Mouse (Mus musculus): Measurements from ENCODE around the gene Thsd4. TPM values are rescaled to one million over a fixed set of nuclear protein-coding genes. Genes with fewer than 3 reads are reported as not detected.
A peak's percentile ranks its signal among the peaks of the same experiment; 100 is the strongest.

Gene Thsd4
- polyA plus RNA-seq, 1 experiment from 2014 or later: 31.0 TPM

DNA sequence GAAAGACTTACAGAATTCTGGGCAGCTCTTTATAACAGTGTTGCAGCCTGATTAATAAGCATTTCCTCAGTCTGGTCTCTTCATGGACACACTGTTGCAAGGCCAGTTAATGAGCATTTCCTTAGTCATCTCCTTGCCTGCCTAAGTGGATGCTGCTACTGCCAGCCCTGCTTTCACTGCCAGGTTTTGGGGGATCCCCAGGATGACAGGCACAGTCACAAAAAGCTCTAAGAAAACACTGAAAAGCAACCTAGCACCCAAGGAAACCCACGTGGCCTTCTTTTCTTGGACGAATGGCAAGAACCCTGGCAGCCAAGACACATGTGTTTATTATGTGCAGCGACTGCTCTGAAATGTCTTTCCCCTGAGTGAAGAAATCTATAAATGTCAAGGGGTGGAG lies 41.8 kb downstream of the Thsd4 start:
- no peak for ATAC-seq (replicated peaks; ENCODE audit: low FRiP score)

GRCm38 (mm10) chr9:60478806-60479205 lies 43.0 kb downstream of the Thsd4 start:
- no peak overlapping the region for H3K4me2 ChIP-seq
- no peaks in the 10 kb centered on the region for H3K9me3 ChIP-seq (replicated peaks)
- WGBS: 47% methylated on average over 6 of the region's 6 CpGs
- H3K4me3 ChIP-seq (replicated peaks): no peak overlapping the region
- H3K27ac ChIP-seq: peak overlapping the region; percentile 58
- ATAC-seq (replicated peaks; ENCODE audit: low FRiP score): no peak
- no peak overlapping the region for H3K9ac ChIP-seq
- peaks cover 5% of the 10 kb centered on the region; the same call in 1 of the 2 replicates for H3K36me3 ChIP-seq
- H3K27me3 ChIP-seq: no peaks in the 10 kb centered on the region
- H3K4me1 ChIP-seq: peaks cover 18% of the 10 kb centered on the region

More for the DNA sequence above, 41.8 kb downstream of the Thsd4 start:
- no peak overlapping the region for H3K4me2 ChIP-seq
- H3K9ac ChIP-seq: no peak overlapping the region
- H3K9me3 ChIP-seq (replicated peaks): no peaks in the 10 kb centered on the region
- H3K4me3 ChIP-seq (replicated peaks): no peak overlapping the region
- H3K4me1 ChIP-seq: peaks cover 18% of the 10 kb centered on the region
- H3K27ac ChIP-seq: 0 out of 2 replicates have a peak overlapping the region, but pooled peaks have one; percentile 10
- WGBS: 78% methylated on average over 3 of the region's 3 CpGs
- no peaks in the 10 kb centered on the region for H3K27me3 ChIP-seq
- H3K36me3 ChIP-seq: peaks cover 5% of the 10 kb centered on the region; the same call in 1 of the 2 replicates

GRCm38 (mm10) chr9:60477991-60478750 lies 43.7 kb downstream of the Thsd4 start:
- 0 out of 2 replicates have a peak, but pooled peaks have one; percentile 49 for ATAC-seq (replicated peaks; ENCODE audit: low FRiP score)
- no peaks in the 10 kb centered on the region for H3K9me3 ChIP-seq (replicated peaks)
- H3K4me2 ChIP-seq: peak overlapping the region; percentile 23; the same call in 1 of the 2 replicates
- H3K36me3 ChIP-seq: peaks cover 5% of the 10 kb centered on the region; the same call in 1 of the 2 replicates
- peak overlapping the region; percentile 81 for H3K27ac ChIP-seq
- 38% methylated on average over 14 of the region's 14 CpGs for WGBS
- no peak overlapping the region for H3K9ac ChIP-seq
- peaks cover 18% of the 10 kb centered on the region for H3K4me1 ChIP-seq
- no peaks in the 10 kb centered on the region for H3K27me3 ChIP-seq
- H3K4me3 ChIP-seq (replicated peaks): no peak overlapping the region

GRCm38 (mm10) chr9:60460010-60460982 lies 61.5 kb downstream of the Thsd4 start:
- ATAC-seq (replicated peaks; ENCODE audit: low FRiP score): no peak
- Histone ChIP-seq H3K4me1 (peaks cover 24% of the 10 kb centered on the region), H3K4me3 (replicated peaks) (no peak overlapping the region), H3K9me3 (replicated peaks) (no peaks in the 10 kb centered on the region), H3K9ac (no peak overlapping the region), H3K36me3 (no peaks in the 10 kb centered on the region), H3K4me2 (no peak overlapping the region), H3K27ac (no peak overlapping the region), H3K27me3 (no peaks in the 10 kb centered on the region)
- WGBS: 82% methylated on average over 13 of the region's 13 CpGs

- Histone ChIP-seq H3K9ac (no peak overlapping the region), H3K27ac (peak overlapping the region; percentile 79), H3K4me3 (replicated peaks) (peak overlapping the region; percentile 2; the same call in 1 of the 2 replicates), H3K36me3 (no peaks in the 10 kb centered on the region), H3K4me2 (peak overlapping the region; percentile 45), H3K4me1 (peaks cover 33% of the 10 kb centered on the region), H3K9me3 (replicated peaks) (no peaks in the 10 kb centered on the region), H3K27me3 (no peaks in the 10 kb centered on the region)
- 15% methylated on average over 14 of the region's 14 CpGs for WGBS
- peak; percentile 77 for ATAC-seq (replicated peaks; ENCODE audit: low FRiP score)
Measured at GRCm38 (mm10) chr9:60458468-60458962, 63.3 kb downstream of the Thsd4 start.

GRCm38 (mm10) chr9:60457359-60458210 lies 64.3 kb downstream of the Thsd4 start:
- no peak overlapping the region for H3K4me3 ChIP-seq (replicated peaks)
- H3K4me1 ChIP-seq: peaks cover 33% of the 10 kb centered on the region
- H3K4me2 ChIP-seq: peak overlapping the region; percentile 45
- no peaks in the 10 kb centered on the region for H3K9me3 ChIP-seq (replicated peaks)
- peak; percentile 52; the same call in 1 of the 2 replicates for ATAC-seq (replicated peaks; ENCODE audit: low FRiP score)
- WGBS: 66% methylated on average over 18 of the region's 18 CpGs
- H3K36me3 ChIP-seq: no peaks in the 10 kb centered on the region
- H3K27me3 ChIP-seq: no peaks in the 10 kb centered on the region
- H3K9ac ChIP-seq: no peak overlapping the region
- H3K27ac ChIP-seq: peak overlapping the region; percentile 79

DNA sequence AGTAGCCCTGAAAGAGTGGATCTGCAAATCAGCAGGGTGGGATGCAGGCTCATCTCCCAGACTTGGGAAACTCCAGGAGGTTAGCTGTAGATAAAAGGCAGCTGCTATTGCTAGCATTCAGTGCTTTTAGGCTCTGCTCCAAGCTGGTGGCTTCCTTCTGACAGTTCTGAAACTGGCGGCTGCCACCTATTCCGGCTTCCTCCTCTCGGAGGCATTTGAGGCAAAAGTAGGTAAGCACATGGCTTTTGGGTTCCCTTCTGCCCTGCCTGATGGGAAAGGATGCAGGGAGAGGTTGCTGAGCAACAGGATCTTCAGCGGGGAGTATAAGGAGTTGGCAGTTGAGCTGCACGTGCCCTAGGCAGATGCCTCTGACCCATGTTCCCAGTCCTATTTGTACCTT lies 65.2 kb downstream of the Thsd4 start:
- 83% methylated on average over 5 of the region's 5 CpGs for WGBS
- no peak overlapping the region for H3K4me2 ChIP-seq
- no peaks in the 10 kb centered on the region for H3K9me3 ChIP-seq (replicated peaks)
- ATAC-seq (replicated peaks; ENCODE audit: low FRiP score): no peak
- H3K9ac ChIP-seq: no peak overlapping the region
- H3K27me3 ChIP-seq: no peaks in the 10 kb centered on the region
- no peak overlapping the region for H3K27ac ChIP-seq
- H3K4me1 ChIP-seq: peaks cover 33% of the 10 kb centered on the region
- H3K4me3 ChIP-seq (replicated peaks): no peak overlapping the region
- no peaks in the 10 kb centered on the region for H3K36me3 ChIP-seq

DNA sequence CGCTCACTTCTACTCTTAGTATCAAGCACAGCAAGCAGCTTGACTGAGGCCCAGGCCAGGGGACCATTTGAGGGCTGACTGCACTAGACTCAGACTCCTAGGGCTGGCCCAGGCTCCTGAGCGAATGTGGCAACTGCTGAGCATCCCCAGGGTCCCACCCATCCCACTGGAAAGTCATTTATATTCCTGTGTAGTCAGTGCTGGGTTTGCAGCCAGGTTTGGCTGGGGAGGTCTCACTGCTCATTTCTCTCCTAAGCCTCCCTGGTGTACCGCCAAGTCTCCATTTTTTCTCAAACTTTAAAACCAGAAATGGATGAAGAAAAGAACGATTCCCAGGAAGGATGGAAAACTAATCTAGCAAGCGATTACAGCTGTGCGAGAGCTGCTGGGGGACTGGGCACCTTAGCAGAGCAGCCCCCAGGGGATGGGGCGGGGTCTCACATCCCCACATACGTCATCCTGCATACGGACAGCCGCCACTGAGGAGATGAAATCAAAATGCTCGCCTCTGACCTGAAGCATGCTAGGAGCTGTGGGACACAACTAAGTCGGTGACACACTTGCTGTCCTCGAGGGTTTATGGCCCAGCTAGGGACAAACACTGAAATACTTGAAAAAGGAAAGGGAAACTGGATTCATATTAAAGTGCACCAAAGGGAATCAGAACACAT lies 67.3 kb downstream of the Thsd4 start:
- H3K27me3 ChIP-seq: no peaks in the 10 kb centered on the region
- 73% methylated on average over 13 of the region's 13 CpGs for WGBS
- H3K4me1 ChIP-seq: peaks cover 33% of the 10 kb centered on the region
- no peak overlapping the region for H3K27ac ChIP-seq
- no peak overlapping the region for H3K9ac ChIP-seq
- no peak overlapping the region for H3K4me2 ChIP-seq
- no peaks in the 10 kb centered on the region for H3K9me3 ChIP-seq (replicated peaks)
- no peak overlapping the region for H3K4me3 ChIP-seq (replicated peaks)
- no peaks in the 10 kb centered on the region for H3K36me3 ChIP-seq
- ATAC-seq (replicated peaks; ENCODE audit: low FRiP score): no peak

GRCm38 (mm10) chr9:60449498-60449897 lies 72.3 kb downstream of the Thsd4 start:
- WGBS: 86% methylated on average over 3 of the region's 3 CpGs
- no peak for ATAC-seq (replicated peaks; ENCODE audit: low FRiP score)

DNA sequence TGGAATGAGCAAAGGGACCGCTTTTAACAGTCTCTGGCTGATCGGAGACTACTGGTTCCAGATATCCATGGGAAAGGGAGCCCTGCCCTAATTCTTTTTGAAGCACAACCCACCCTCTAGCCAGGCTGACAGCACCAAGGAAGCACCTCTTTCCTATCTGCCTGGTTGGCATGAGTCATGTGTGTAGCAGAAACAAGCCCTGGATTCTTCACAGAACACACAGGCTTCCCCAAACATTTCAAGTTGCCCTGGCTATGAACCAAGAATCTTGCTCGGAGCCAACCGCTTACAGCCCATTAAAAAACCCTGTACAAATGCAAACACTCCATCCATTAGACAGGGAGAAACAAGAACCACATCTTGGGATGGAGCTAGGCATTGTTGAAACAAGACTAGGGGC lies 76.0 kb downstream of the Thsd4 start:
- Histone ChIP-seq H3K4me3 (replicated peaks) (no peak overlapping the region), H3K27me3 (no peaks in the 10 kb centered on the region), H3K27ac (no peak overlapping the region), H3K9ac (no peak overlapping the region), H3K4me2 (no peak overlapping the region), H3K4me1 (peaks cover 12% of the 10 kb centered on the region), H3K9me3 (replicated peaks) (no peaks in the 10 kb centered on the region), H3K36me3 (no peaks in the 10 kb centered on the region)
- 74% methylated on average over 4 of the region's 4 CpGs for WGBS
- ATAC-seq (replicated peaks; ENCODE audit: low FRiP score): no peak

More at GRCm38 (mm10) chr9:60449498-60449897, 72.3 kb downstream of the Thsd4 start:
- Histone ChIP-seq H3K9ac (no peak overlapping the region), H3K27ac (no peak overlapping the region), H3K4me1 (peaks cover 19% of the 10 kb centered on the region), H3K27me3 (no peaks in the 10 kb centered on the region), H3K36me3 (no peaks in the 10 kb centered on the region), H3K9me3 (replicated peaks) (no peaks in the 10 kb centered on the region), H3K4me2 (no peak overlapping the region), H3K4me3 (replicated peaks) (no peak overlapping the region)
